Mouse (Mus musculus): ENCODE measurements around the gene Slc43a3. TPM values are rescaled to one million over a fixed set of nuclear protein-coding genes. Genes with fewer than 3 reads are reported as not detected.

The Slc43a3 gene
- total and polyA plus RNA-seq, 3 experiments = 90.6 to 91.5 TPM; not detected in 1

- no peak overlapping the region for H3K4me3 ChIP-seq (ENCODE audit: control insufficient read depth in 1 of 2, insufficient read depth in 1 of 2, low read depth in 2 of 2, low read length in 2 of 2)
- H3K4me1 ChIP-seq (ENCODE audit: control insufficient read depth in 1 of 2, insufficient read depth in 2 of 2, low read length in 2 of 2) = peaks cover 0 to 10% of the 10 kb centered on the region in 2 experiments; a peak in 3 of 4 replicates
- TF ChIP-seq KAT2A (conservative IDR thresholded peaks at IDR 0.05; ENCODE audit: low read depth, low read length) = no peak
- TF ChIP-seq TCF12 (IDR thresholded peaks at IDR 0.05; ENCODE audit: low read depth, low read length) = no peak
- no peak for TF ChIP-seq USF1 (IDR thresholded peaks at IDR 0.05; ENCODE audit: low read depth, low read length)
- TF ChIP-seq ZKSCAN1 (IDR thresholded peaks at IDR 0.05; ENCODE audit: low read depth, low read length) = no peak
- no peak for TF ChIP-seq MEF2A (IDR thresholded peaks at IDR 0.05; ENCODE audit: extremely low read depth, insufficient replicate concordance, low read depth, low read length, poor library complexity, severe bottlenecking)
- no peak for TF ChIP-seq ZNF384 (IDR thresholded peaks at IDR 0.05; ENCODE audit: low read depth, low read length)
- TF ChIP-seq MAX (IDR thresholded peaks at IDR 0.05; ENCODE audit: low read length) = no peak
- no peak for TF ChIP-seq MYC (IDR thresholded peaks at IDR 0.05; ENCODE audit: low read depth, low read length)
- no peaks in the 10 kb centered on the region for H3K36me3 ChIP-seq (ENCODE audit: control insufficient read depth in 1 of 2, insufficient read depth in 2 of 2, low read length in 2 of 2)
- H3K27ac ChIP-seq (ENCODE audit: control insufficient read depth, low read depth, low read length) = no peak overlapping the region
- H3K79me2 ChIP-seq (ENCODE audit: control insufficient read depth, insufficient read depth, low read length, poor library complexity) = no peaks in the 10 kb centered on the region
- H3K9ac ChIP-seq (ENCODE audit: control insufficient read depth, low read depth, low read length, poor library complexity, severe bottlenecking) = no peak overlapping the region
- no peak for DNase-seq (ENCODE audit: low read depth, low spot score)
- no peaks in the 10 kb centered on the region for H3K9me3 ChIP-seq (replicated peaks; ENCODE audit: insufficient read depth, low read length)
- H3K27me3 ChIP-seq (ENCODE audit: control insufficient read depth in 1 of 2, insufficient read depth in 2 of 2, low read length in 2 of 2) = no peaks in the 10 kb centered on the region
These were observed 66.2 kb downstream of the Slc43a3 start for GRCm38 (mm10) chr2:85002575-85002974.

- peaks cover 0 to 10% of the 10 kb centered on the region in 2 experiments; a peak in 3 of 4 replicates for H3K4me1 ChIP-seq (ENCODE audit: control insufficient read depth in 1 of 2, insufficient read depth in 2 of 2, low read length in 2 of 2)
- H3K4me3 ChIP-seq (ENCODE audit: control insufficient read depth in 1 of 2, insufficient read depth in 1 of 2, low read depth in 2 of 2, low read length in 2 of 2) = no peak overlapping the region
- no peaks in the 10 kb centered on the region for H3K27me3 ChIP-seq (ENCODE audit: control insufficient read depth in 1 of 2, insufficient read depth in 2 of 2, low read length in 2 of 2)
- no peaks in the 10 kb centered on the region for H3K9me3 ChIP-seq (replicated peaks; ENCODE audit: insufficient read depth, low read length)
- no peak for TF ChIP-seq MAX (IDR thresholded peaks at IDR 0.05; ENCODE audit: low read length)
- TF ChIP-seq RCOR1 (IDR thresholded peaks at IDR 0.05; ENCODE audit: low read depth, low read length) = no peak
- no peak for TF ChIP-seq MEF2A (IDR thresholded peaks at IDR 0.05; ENCODE audit: extremely low read depth, insufficient replicate concordance, low read depth, low read length, poor library complexity, severe bottlenecking)
- no peak overlapping the region for H3K9ac ChIP-seq (ENCODE audit: control insufficient read depth, low read depth, low read length, poor library complexity, severe bottlenecking)
- no peaks in the 10 kb centered on the region for H3K79me2 ChIP-seq (ENCODE audit: control insufficient read depth, insufficient read depth, low read length, poor library complexity)
- no peak overlapping the region for H3K27ac ChIP-seq (ENCODE audit: control insufficient read depth, low read depth, low read length)
- DNase-seq (ENCODE audit: low read depth, low spot score) = no peak
- H3K36me3 ChIP-seq (ENCODE audit: control insufficient read depth in 1 of 2, insufficient read depth in 2 of 2, low read length in 2 of 2) = no peaks in the 10 kb centered on the region
These were observed 68.0 kb downstream of the Slc43a3 start for GRCm38 (mm10) chr2:85004341-85004740.

- no peak overlapping the region for H3K27ac ChIP-seq (ENCODE audit: control insufficient read depth, low read depth, low read length)
- peaks cover 0 to 8% of the 10 kb centered on the region in 2 experiments; a peak in 2 of 4 replicates for H3K36me3 ChIP-seq (ENCODE audit: control insufficient read depth in 1 of 2, insufficient read depth in 2 of 2, low read length in 2 of 2)
- TF ChIP-seq MAZ (IDR thresholded peaks at IDR 0.05; ENCODE audit: low read depth, low read length) (no peak), NRF1 (IDR thresholded peaks at IDR 0.05; ENCODE audit: insufficient read depth, low read depth, low read length, poor library complexity, severe bottlenecking) (no peak), RAD21 (IDR thresholded peaks at IDR 0.05; ENCODE audit: low read depth, low read length) (no peak), MAX (IDR thresholded peaks at IDR 0.05; ENCODE audit: low read length) (no peak), ZMIZ1 (IDR thresholded peaks at IDR 0.05; ENCODE audit: low read depth, low read length) (no peak), MXI1 (IDR thresholded peaks at IDR 0.05; ENCODE audit: low read depth, low read length) (no peak), E2F4 (IDR thresholded peaks at IDR 0.05; ENCODE audit: borderline replicate concordance, low read depth, low read length) (no peak), USF2 (IDR thresholded peaks at IDR 0.05; ENCODE audit: borderline replicate concordance in 1 of 2, insufficient read depth in 1 of 2, low read depth in 1 of 2, low read length in 2 of 2) (no peak), ZNF384 (IDR thresholded peaks at IDR 0.05; ENCODE audit: low read depth, low read length) (no peak), CHD2 (IDR thresholded peaks at IDR 0.05; ENCODE audit: low read length) (no peak), RCOR1 (IDR thresholded peaks at IDR 0.05; ENCODE audit: low read depth, low read length) (no peak), HCFC1 (IDR thresholded peaks at IDR 0.05; ENCODE audit: low read depth, low read length) (no peak), ETS1 (IDR thresholded peaks at IDR 0.05; ENCODE audit: low read depth, low read length) (no peak), MAFK (IDR thresholded peaks at IDR 0.05; ENCODE audit: borderline replicate concordance, low read depth, low read length) (no peak), MYC (IDR thresholded peaks at IDR 0.05; ENCODE audit: low read depth, low read length) (no peak), TAL1 (IDR thresholded peaks at IDR 0.05; ENCODE audit: low read length) (no peak)
- H3K79me2 ChIP-seq (ENCODE audit: control insufficient read depth, insufficient read depth, low read length, poor library complexity) = no peaks in the 10 kb centered on the region
- H3K9ac ChIP-seq (ENCODE audit: control insufficient read depth, low read depth, low read length, poor library complexity, severe bottlenecking) = no peak overlapping the region
- no peak for DNase-seq (ENCODE audit: low read depth, low spot score)
- no peaks in the 10 kb centered on the region for H3K9me3 ChIP-seq (replicated peaks; ENCODE audit: insufficient read depth, low read length)
- H3K4me3 ChIP-seq (ENCODE audit: control insufficient read depth in 1 of 2, insufficient read depth in 1 of 2, low read depth in 2 of 2, low read length in 2 of 2) = no peak overlapping the region
- no peaks in the 10 kb centered on the region for H3K27me3 ChIP-seq (ENCODE audit: control insufficient read depth in 1 of 2, insufficient read depth in 2 of 2, low read length in 2 of 2)
- H3K4me1 ChIP-seq (ENCODE audit: control insufficient read depth in 1 of 2, insufficient read depth in 2 of 2, low read length in 2 of 2) = peaks cover 4 to 8% of the 10 kb centered on the region in 2 experiments
These were observed 70.2 kb downstream of the Slc43a3 start for GRCm38 (mm10) chr2:85006600-85006999.
